Mouse (Mus musculus): ENCODE results near the gene Ttc8. TPM values are rescaled to one million over a fixed set of nuclear protein-coding genes. Genes with fewer than 3 reads are reported as not detected.

Gene Ttc8
- polyA plus RNA-seq, 1 experiment from 2014 or later, result 35.0 TPM

GRCm38 (mm10) chr12:98961008-98961407 lies 40.6 kb downstream of the Ttc8 start:
- H3K4me3 ChIP-seq (ENCODE audit: low read depth, low read length), result no peak overlapping the region
- 0 out of 2 replicates have a peak, but pooled peaks cover 2% of the 10 kb centered on the region for H3K4me1 ChIP-seq (ENCODE audit: control insufficient read depth, insufficient read depth, low read length)
- H3K4me2 ChIP-seq (ENCODE audit: low read depth), result no peak overlapping the region
- H3K9ac ChIP-seq (ENCODE audit: low read length), result no peak overlapping the region
- ATAC-seq (ENCODE audit: insufficient read depth, low FRiP score, low TSS enrichment), result no peak
- no peaks in the 10 kb centered on the region for H3K9me3 ChIP-seq (ENCODE audit: control insufficient read depth, low read length)
- H3K36me3 ChIP-seq (ENCODE audit: control insufficient read depth, insufficient read depth, low read length), result no peaks in the 10 kb centered on the region
- DNase-seq (ENCODE audit: low spot score), result no peak
- H3K27me3 ChIP-seq (ENCODE audit: control insufficient read depth, insufficient read depth, low read length), result no peaks in the 10 kb centered on the region
- no peak overlapping the region for H3K27ac ChIP-seq (ENCODE audit: low read depth, low read length)
- 70% methylated on average over 7 of the region's 7 CpGs for WGBS

GRCm38 (mm10) chr12:98961415-98961814 lies 41.0 kb downstream of the Ttc8 start:
- 85% methylated on average over 4 of the region's 4 CpGs for WGBS
- Histone ChIP-seq H3K4me2 (ENCODE audit: low read depth) (no peak overlapping the region), H3K4me3 (ENCODE audit: low read depth, low read length) (no peak overlapping the region), H3K4me1 (ENCODE audit: control insufficient read depth, insufficient read depth, low read length) (0 out of 2 replicates have a peak, but pooled peaks cover 2% of the 10 kb centered on the region), H3K9me3 (ENCODE audit: control insufficient read depth, low read length) (no peaks in the 10 kb centered on the region), H3K27me3 (ENCODE audit: control insufficient read depth, insufficient read depth, low read length) (no peaks in the 10 kb centered on the region), H3K9ac (ENCODE audit: low read length) (no peak overlapping the region), H3K36me3 (ENCODE audit: control insufficient read depth, insufficient read depth, low read length) (no peaks in the 10 kb centered on the region), H3K27ac (ENCODE audit: low read depth, low read length) (no peak overlapping the region)
- DNase-seq (ENCODE audit: low spot score) (no peak), ATAC-seq (ENCODE audit: insufficient read depth, low FRiP score, low TSS enrichment) (no peak)

GRCm38 (mm10) chr12:98965441-98966135 lies 45.2 kb downstream of the Ttc8 start:
- Histone ChIP-seq H3K4me1 (ENCODE audit: control insufficient read depth, insufficient read depth, low read length) (0 out of 2 replicates have a peak, but pooled peaks cover 2% of the 10 kb centered on the region), H3K36me3 (ENCODE audit: control insufficient read depth, insufficient read depth, low read length) (no peaks in the 10 kb centered on the region), H3K27ac (ENCODE audit: low read depth, low read length) (no peak overlapping the region), H3K9me3 (ENCODE audit: control insufficient read depth, low read length) (no peaks in the 10 kb centered on the region), H3K9ac (ENCODE audit: low read length) (no peak overlapping the region), H3K4me2 (ENCODE audit: low read depth) (no peak overlapping the region), H3K4me3 (ENCODE audit: low read depth, low read length) (no peak overlapping the region), H3K27me3 (ENCODE audit: control insufficient read depth, insufficient read depth, low read length) (no peaks in the 10 kb centered on the region)
- no peak for ATAC-seq (ENCODE audit: insufficient read depth, low FRiP score, low TSS enrichment)
- 79% methylated on average over 4 of the region's 4 CpGs for WGBS
- no peak for DNase-seq (ENCODE audit: low spot score)

DNA sequence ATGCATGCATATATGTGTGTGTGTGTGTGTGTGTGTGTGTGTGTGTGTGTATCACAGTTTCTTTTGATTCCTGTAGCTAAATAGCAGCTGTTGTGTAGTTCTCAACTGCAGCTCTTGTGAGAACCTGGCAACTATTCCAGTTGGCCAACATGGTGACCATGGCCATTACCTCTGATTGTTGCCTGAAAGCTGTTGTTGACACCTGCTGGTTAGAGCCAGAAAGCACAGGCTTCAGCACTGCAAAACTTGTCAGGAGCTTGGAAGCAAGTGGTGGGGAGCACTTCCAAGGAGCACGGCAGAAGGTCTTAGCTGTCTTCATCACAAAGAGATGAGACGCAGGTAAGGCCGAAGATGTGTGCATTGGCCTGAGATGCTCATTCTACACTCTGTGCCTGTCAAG lies 51.9 kb downstream of the Ttc8 start:
- H3K36me3 ChIP-seq (ENCODE audit: control insufficient read depth, insufficient read depth, low read length), result peaks cover 3% of the 10 kb centered on the region; the same call in 1 of the 2 replicates
- ATAC-seq (ENCODE audit: insufficient read depth, low FRiP score, low TSS enrichment) (no peak), DNase-seq (ENCODE audit: low spot score) (no peak)
- no peak overlapping the region for H3K4me3 ChIP-seq (ENCODE audit: low read depth, low read length)
- H3K27me3 ChIP-seq (ENCODE audit: control insufficient read depth, insufficient read depth, low read length), result no peaks in the 10 kb centered on the region
- H3K4me2 ChIP-seq (ENCODE audit: low read depth), result no peak overlapping the region
- H3K9me3 ChIP-seq (ENCODE audit: control insufficient read depth, low read length), result no peaks in the 10 kb centered on the region
- H3K4me1 ChIP-seq (ENCODE audit: control insufficient read depth, insufficient read depth, low read length), result no peaks in the 10 kb centered on the region
- no peak overlapping the region for H3K9ac ChIP-seq (ENCODE audit: low read length)
- 97% methylated on average over 3 of the region's 3 CpGs for WGBS
- no peak overlapping the region for H3K27ac ChIP-seq (ENCODE audit: low read depth, low read length)

DNA sequence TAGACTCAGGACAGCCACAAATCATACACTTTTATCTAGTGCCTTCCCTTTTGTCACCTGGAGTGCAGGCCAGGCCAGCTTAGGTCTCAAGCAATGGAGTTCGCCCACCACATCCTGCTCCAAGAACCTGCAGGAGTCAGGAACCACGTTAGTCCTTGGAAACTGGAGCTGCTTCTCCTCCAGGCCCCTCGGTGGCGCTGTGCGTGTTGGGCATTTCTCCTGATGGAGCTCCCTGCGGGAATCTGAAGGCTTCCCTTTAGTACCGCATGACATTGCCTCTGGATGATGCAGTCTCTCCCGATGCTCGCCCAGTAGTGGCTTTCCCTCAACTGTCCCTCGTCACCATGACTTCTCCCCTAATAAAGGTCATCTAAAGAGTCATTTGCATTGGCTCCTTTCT lies 53.1 kb downstream of the Ttc8 start:
- no peak overlapping the region for H3K4me2 ChIP-seq (ENCODE audit: low read depth)
- 84% methylated on average over 10 of the region's 10 CpGs for whole genome bisulfite sequencing
- no peak overlapping the region for H3K9ac ChIP-seq (ENCODE audit: low read length)
- DNase-seq (ENCODE audit: low spot score) (no peak), ATAC-seq (ENCODE audit: insufficient read depth, low FRiP score, low TSS enrichment) (no peak)
- no peaks in the 10 kb centered on the region for H3K27me3 ChIP-seq (ENCODE audit: control insufficient read depth, insufficient read depth, low read length)
- no peaks in the 10 kb centered on the region for H3K4me1 ChIP-seq (ENCODE audit: control insufficient read depth, insufficient read depth, low read length)
- no peaks in the 10 kb centered on the region for H3K9me3 ChIP-seq (ENCODE audit: control insufficient read depth, low read length)
- H3K27ac ChIP-seq (ENCODE audit: low read depth, low read length), result no peak overlapping the region
- H3K4me3 ChIP-seq (ENCODE audit: low read depth, low read length), result no peak overlapping the region
- peaks cover 6% of the 10 kb centered on the region; the same call in 1 of the 2 replicates for H3K36me3 ChIP-seq (ENCODE audit: control insufficient read depth, insufficient read depth, low read length)

GRCm38 (mm10) chr12:98974157-98974804 lies 53.9 kb downstream of the Ttc8 start:
- H3K27ac ChIP-seq (ENCODE audit: low read depth, low read length), result peak overlapping the region; percentile 40; the same call in 1 of the 2 replicates
- no peak overlapping the region for H3K4me2 ChIP-seq (ENCODE audit: low read depth)
- no peaks in the 10 kb centered on the region for H3K9me3 ChIP-seq (ENCODE audit: control insufficient read depth, low read length)
- DNase-seq (ENCODE audit: low spot score) (no peak), ATAC-seq (ENCODE audit: insufficient read depth, low FRiP score, low TSS enrichment) (peak; percentile 58)
- no peak overlapping the region for H3K9ac ChIP-seq (ENCODE audit: low read length)
- 63% methylated on average over 12 of the region's 12 CpGs for WGBS
- no peaks in the 10 kb centered on the region for H3K27me3 ChIP-seq (ENCODE audit: control insufficient read depth, insufficient read depth, low read length)
- H3K4me3 ChIP-seq (ENCODE audit: low read depth, low read length), result no peak overlapping the region
- H3K4me1 ChIP-seq (ENCODE audit: control insufficient read depth, insufficient read depth, low read length), result no peaks in the 10 kb centered on the region
- H3K36me3 ChIP-seq (ENCODE audit: control insufficient read depth, insufficient read depth, low read length), result peaks cover 6% of the 10 kb centered on the region

GRCm38 (mm10) chr12:98981081-98981480 lies 60.7 kb downstream of the Ttc8 start:
- Histone ChIP-seq H3K27ac (ENCODE audit: low read depth, low read length) (no peak overlapping the region), H3K9ac (ENCODE audit: low read length) (no peak overlapping the region), H3K4me3 (ENCODE audit: low read depth, low read length) (no peak overlapping the region), H3K27me3 (ENCODE audit: control insufficient read depth, insufficient read depth, low read length) (no peaks in the 10 kb centered on the region), H3K4me2 (ENCODE audit: low read depth) (no peak overlapping the region), H3K4me1 (ENCODE audit: control insufficient read depth, insufficient read depth, low read length) (no peaks in the 10 kb centered on the region), H3K9me3 (ENCODE audit: control insufficient read depth, low read length) (no peaks in the 10 kb centered on the region), H3K36me3 (ENCODE audit: control insufficient read depth, insufficient read depth, low read length) (peaks cover 6% of the 10 kb centered on the region)
- ATAC-seq (ENCODE audit: insufficient read depth, low FRiP score, low TSS enrichment), result no peak
- no peak for DNase-seq (ENCODE audit: low spot score)
- WGBS, result 91% methylated on average over 3 of the region's 3 CpGs

GRCm38 (mm10) chr12:98984785-98985184 lies 64.4 kb downstream of the Ttc8 start:
- no peaks in the 10 kb centered on the region for H3K4me1 ChIP-seq (ENCODE audit: control insufficient read depth, insufficient read depth, low read length)
- no peak overlapping the region for H3K4me2 ChIP-seq (ENCODE audit: low read depth)
- no peaks in the 10 kb centered on the region for H3K27me3 ChIP-seq (ENCODE audit: control insufficient read depth, insufficient read depth, low read length)
- WGBS, result 95% methylated on average over 2 of the region's 2 CpGs
- no peak for ATAC-seq (ENCODE audit: insufficient read depth, low FRiP score, low TSS enrichment)
- H3K4me3 ChIP-seq (ENCODE audit: low read depth, low read length), result no peak overlapping the region
- H3K9ac ChIP-seq (ENCODE audit: low read length), result no peak overlapping the region
- H3K9me3 ChIP-seq (ENCODE audit: control insufficient read depth, low read length), result no peaks in the 10 kb centered on the region
- DNase-seq (ENCODE audit: low spot score), result no peak
- H3K27ac ChIP-seq (ENCODE audit: low read depth, low read length), result no peak overlapping the region
- H3K36me3 ChIP-seq (ENCODE audit: control insufficient read depth, insufficient read depth, low read length), result no peaks in the 10 kb centered on the region

Measured in neural tube, embryonic 11.5 days (tissue).